Mouse (Mus musculus): Measurements from ENCODE around the gene Sohlh1. TPM values are rescaled to one million over a fixed set of nuclear protein-coding genes. Genes with fewer than 3 reads are reported as not detected.
A peak's percentile ranks its signal among the peaks of the same experiment; 100 is the strongest.

The Sohlh1 gene
- polyA plus RNA-seq, 1 experiment: 0.18 TPM

GRCm38 (mm10) chr2:25850330-25850729, 3.3 kb upstream of the Sohlh1 start:
- no peaks in the 10 kb centered on the region for H3K27me3 ChIP-seq (ENCODE audit: control insufficient read depth, insufficient read depth, low read length)
- H3K27ac ChIP-seq (ENCODE audit: control insufficient read depth, insufficient read depth, low read length): no peak overlapping the region
- no peak overlapping the region for H3K4me3 ChIP-seq (ENCODE audit: control insufficient read depth, insufficient read depth, low read length)
- H3K4me1 ChIP-seq (replicated peaks; ENCODE audit: control insufficient read depth, insufficient read depth, low read length): 0 out of 2 replicates have a peak, but pooled peaks cover 4% of the 10 kb centered on the region
- peak; percentile 63 for DNase-seq
- TF ChIP-seq CTCF (IDR thresholded peaks at IDR 0.05; ENCODE audit: borderline replicate concordance, control insufficient read depth, extremely low read depth, insufficient read depth, low read length, poor library complexity) (peak; percentile 87), POLR2A (IDR thresholded peaks at IDR 0.05; ENCODE audit: control insufficient read depth, extremely low read depth, insufficient read depth, low read length, poor library complexity) (no peak)
- WGBS: 12% methylated on average over 4 of the region's 4 CpGs
- no peaks in the 10 kb centered on the region for H3K36me3 ChIP-seq (ENCODE audit: control insufficient read depth, insufficient read depth, low read length)

- H3K36me3 ChIP-seq (ENCODE audit: control insufficient read depth, insufficient read depth, low read length): no peaks in the 10 kb centered on the region
- H3K4me3 ChIP-seq (ENCODE audit: control insufficient read depth, insufficient read depth, low read length): no peak overlapping the region
- DNase-seq: no peak
- H3K27ac ChIP-seq (ENCODE audit: control insufficient read depth, insufficient read depth, low read length): no peak overlapping the region
- no peak for TF ChIP-seq POLR2A (IDR thresholded peaks at IDR 0.05; ENCODE audit: control insufficient read depth, extremely low read depth, insufficient read depth, low read length, poor library complexity)
- TF ChIP-seq CTCF (IDR thresholded peaks at IDR 0.05; ENCODE audit: borderline replicate concordance, control insufficient read depth, extremely low read depth, insufficient read depth, low read length, poor library complexity): no peak
- H3K27me3 ChIP-seq (ENCODE audit: control insufficient read depth, insufficient read depth, low read length): no peaks in the 10 kb centered on the region
- WGBS: 9% methylated on average over 8 of the region's 8 CpGs
- no peaks in the 10 kb centered on the region for H3K4me1 ChIP-seq (replicated peaks; ENCODE audit: control insufficient read depth, insufficient read depth, low read length)
These were observed 532 bp downstream of the Sohlh1 start for GRCm38 (mm10) chr2:25846516-25846915.

- TF ChIP-seq POLR2A (IDR thresholded peaks at IDR 0.05; ENCODE audit: control insufficient read depth, extremely low read depth, insufficient read depth, low read length, poor library complexity) (no peak), CTCF (IDR thresholded peaks at IDR 0.05; ENCODE audit: borderline replicate concordance, control insufficient read depth, extremely low read depth, insufficient read depth, low read length, poor library complexity) (no peak)
- Histone ChIP-seq H3K27me3 (ENCODE audit: control insufficient read depth, insufficient read depth, low read length) (no peaks in the 10 kb centered on the region), H3K4me3 (ENCODE audit: control insufficient read depth, insufficient read depth, low read length) (no peak overlapping the region), H3K4me1 (replicated peaks; ENCODE audit: control insufficient read depth, insufficient read depth, low read length) (no peaks in the 10 kb centered on the region), H3K27ac (ENCODE audit: control insufficient read depth, insufficient read depth, low read length) (no peak overlapping the region), H3K36me3 (ENCODE audit: control insufficient read depth, insufficient read depth, low read length) (no peaks in the 10 kb centered on the region)
- 96% methylated on average over 3 of the region's 3 CpGs for WGBS
- DNase-seq: no peak
These were observed 3.0 kb downstream of the Sohlh1 start for GRCm38 (mm10) chr2:25844097-25844496.

GRCm38 (mm10) chr2:25842758-25843157, 4.3 kb downstream of the Sohlh1 start:
- no peaks in the 10 kb centered on the region for H3K27me3 ChIP-seq (ENCODE audit: control insufficient read depth, insufficient read depth, low read length)
- 96% methylated on average over 1 of the region's 1 CpGs for whole genome bisulfite sequencing
- H3K36me3 ChIP-seq (ENCODE audit: control insufficient read depth, insufficient read depth, low read length): no peaks in the 10 kb centered on the region
- no peak for DNase-seq
- H3K4me1 ChIP-seq (replicated peaks; ENCODE audit: control insufficient read depth, insufficient read depth, low read length): no peaks in the 10 kb centered on the region
- no peak overlapping the region for H3K27ac ChIP-seq (ENCODE audit: control insufficient read depth, insufficient read depth, low read length)
- H3K4me3 ChIP-seq (ENCODE audit: control insufficient read depth, insufficient read depth, low read length): no peak overlapping the region
- TF ChIP-seq CTCF (IDR thresholded peaks at IDR 0.05; ENCODE audit: borderline replicate concordance, control insufficient read depth, extremely low read depth, insufficient read depth, low read length, poor library complexity) (no peak), POLR2A (IDR thresholded peaks at IDR 0.05; ENCODE audit: control insufficient read depth, extremely low read depth, insufficient read depth, low read length, poor library complexity) (no peak)

GRCm38 (mm10) chr2:25842161-25842560, 4.9 kb downstream of the Sohlh1 start:
- Histone ChIP-seq H3K4me3 (ENCODE audit: control insufficient read depth, insufficient read depth, low read length) (no peak overlapping the region), H3K27ac (ENCODE audit: control insufficient read depth, insufficient read depth, low read length) (no peak overlapping the region), H3K36me3 (ENCODE audit: control insufficient read depth, insufficient read depth, low read length) (no peaks in the 10 kb centered on the region), H3K4me1 (replicated peaks; ENCODE audit: control insufficient read depth, insufficient read depth, low read length) (no peaks in the 10 kb centered on the region), H3K27me3 (ENCODE audit: control insufficient read depth, insufficient read depth, low read length) (no peaks in the 10 kb centered on the region)
- WGBS: 65% methylated on average over 4 of the region's 4 CpGs
- no peak for DNase-seq
- TF ChIP-seq CTCF (IDR thresholded peaks at IDR 0.05; ENCODE audit: borderline replicate concordance, control insufficient read depth, extremely low read depth, insufficient read depth, low read length, poor library complexity) (no peak), POLR2A (IDR thresholded peaks at IDR 0.05; ENCODE audit: control insufficient read depth, extremely low read depth, insufficient read depth, low read length, poor library complexity) (no peak)

- Histone ChIP-seq H3K27me3 (ENCODE audit: control insufficient read depth, insufficient read depth, low read length) (no peaks in the 10 kb centered on the region), H3K4me3 (ENCODE audit: control insufficient read depth, insufficient read depth, low read length) (no peak overlapping the region), H3K27ac (ENCODE audit: control insufficient read depth, insufficient read depth, low read length) (no peak overlapping the region), H3K36me3 (ENCODE audit: control insufficient read depth, insufficient read depth, low read length) (no peaks in the 10 kb centered on the region), H3K4me1 (replicated peaks; ENCODE audit: control insufficient read depth, insufficient read depth, low read length) (no peaks in the 10 kb centered on the region)
- WGBS: 41% methylated on average over 5 of the region's 5 CpGs
- TF ChIP-seq POLR2A (IDR thresholded peaks at IDR 0.05; ENCODE audit: control insufficient read depth, extremely low read depth, insufficient read depth, low read length, poor library complexity) (no peak), CTCF (IDR thresholded peaks at IDR 0.05; ENCODE audit: borderline replicate concordance, control insufficient read depth, extremely low read depth, insufficient read depth, low read length, poor library complexity) (peak; percentile 80; the same call in 1 of the 2 replicates)
- peak; percentile 62 for DNase-seq
These were observed 10.8 kb downstream of the Sohlh1 start for GRCm38 (mm10) chr2:25836291-25836690.

DNA sequence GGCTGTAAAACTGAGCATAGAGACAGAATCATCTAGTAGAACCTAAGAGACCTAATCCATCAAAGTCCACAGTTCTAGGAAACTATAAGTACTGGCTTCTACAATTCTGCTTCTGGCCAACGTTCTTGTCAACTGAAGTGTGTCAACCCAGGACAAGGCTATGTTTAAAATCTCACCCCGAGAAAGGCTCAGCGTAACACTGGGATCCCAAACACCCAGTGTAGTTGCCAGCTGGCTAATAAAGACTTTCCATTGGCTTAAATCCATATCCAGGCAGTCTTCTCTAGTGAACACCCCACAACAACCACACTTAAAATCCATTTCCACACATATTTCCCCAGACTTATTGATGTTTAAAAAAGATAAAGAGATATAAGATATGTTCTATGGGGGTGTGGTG, 16.3 kb downstream of the Sohlh1 start:
- 84% methylated on average over 3 of the region's 3 CpGs for WGBS
- no peak overlapping the region for H3K27ac ChIP-seq (ENCODE audit: control insufficient read depth, insufficient read depth, low read length)
- peaks cover 7% of the 10 kb centered on the region for H3K4me1 ChIP-seq (replicated peaks; ENCODE audit: control insufficient read depth, insufficient read depth, low read length)
- no peak for TF ChIP-seq CTCF (IDR thresholded peaks at IDR 0.05; ENCODE audit: borderline replicate concordance, control insufficient read depth, extremely low read depth, insufficient read depth, low read length, poor library complexity)
- no peak for TF ChIP-seq POLR2A (IDR thresholded peaks at IDR 0.05; ENCODE audit: control insufficient read depth, extremely low read depth, insufficient read depth, low read length, poor library complexity)
- no peak for DNase-seq
- no peak overlapping the region for H3K4me3 ChIP-seq (ENCODE audit: control insufficient read depth, insufficient read depth, low read length)
- no peaks in the 10 kb centered on the region for H3K36me3 ChIP-seq (ENCODE audit: control insufficient read depth, insufficient read depth, low read length)
- no peaks in the 10 kb centered on the region; the same call in 1 of the 2 replicates for H3K27me3 ChIP-seq (ENCODE audit: control insufficient read depth, insufficient read depth, low read length)
